Mouse (Mus musculus) natural killer cell, adult 2 months (primary cell): ENCODE results near the gene Farp1.
"Not testable (repeated sequence)": the region's sequence is repeated elsewhere in the genome, so short reads cannot be mapped to it uniquely, and the experiment has no call there.

Experiments
- DNase-seq, 2 experiments: peaks; one replicate each; pipeline ENCODE4 v3.0.0; 2022; ENCODE audit warnings: low spot score in 2 of 2

The Farp1 gene

GRCm38 (mm10) chr14:121104760-121105329 lies 69.8 kb downstream of the Farp1 start:
- DNase-seq = no peak

- DNase-seq = no peak
These were observed 71.9 kb downstream of the Farp1 start for GRCm38 (mm10) chr14:121106906-121107305.

- DNase-seq = no peak
These were observed 72.8 kb downstream of the Farp1 start for GRCm38 (mm10) chr14:121107707-121108285.

GRCm38 (mm10) chr14:121108439-121109115 lies 73.6 kb downstream of the Farp1 start:
- no peak for DNase-seq

GRCm38 (mm10) chr14:121109116-121109504 lies 74.1 kb downstream of the Farp1 start:
- DNase-seq = no peak

- DNase-seq = no peak
These were observed 75.7 kb downstream of the Farp1 start for GRCm38 (mm10) chr14:121110492-121111267.

- DNase-seq = no peak
These were observed 77.1 kb downstream of the Farp1 start for GRCm38 (mm10) chr14:121112061-121112460.

GRCm38 (mm10) chr14:121113785-121114184 lies 78.8 kb downstream of the Farp1 start:
- DNase-seq = no peak

- DNase-seq = no peak
These were observed 81.7 kb downstream of the Farp1 start for GRCm38 (mm10) chr14:121116696-121117095.

- no peak for DNase-seq
These were observed 83.9 kb downstream of the Farp1 start for GRCm38 (mm10) chr14:121118860-121119259.

- DNase-seq = no peak
These were observed 86.7 kb downstream of the Farp1 start for GRCm38 (mm10) chr14:121121664-121122063.

- no peak for DNase-seq
These were observed 87.9 kb downstream of the Farp1 start for GRCm38 (mm10) chr14:121122852-121123251.

- no peak for DNase-seq
These were observed 89.5 kb downstream of the Farp1 start for GRCm38 (mm10) chr14:121124409-121125010.

- DNase-seq = no peak
These were observed 90.7 kb downstream of the Farp1 start for GRCm38 (mm10) chr14:121125651-121126050.

- DNase-seq = no peak
These were observed 91.3 kb downstream of the Farp1 start for GRCm38 (mm10) chr14:121126291-121126690.

GRCm38 (mm10) chr14:121128858-121129800 lies 94.1 kb downstream of the Farp1 start:
- DNase-seq = no peak

- DNase-seq = not testable (repeated sequence)
These were observed 95.4 kb downstream of the Farp1 start for GRCm38 (mm10) chr14:121130351-121130750.

- no peak for DNase-seq
These were observed 99.4 kb downstream of the Farp1 start for GRCm38 (mm10) chr14:121134414-121134813.

GRCm38 (mm10) chr14:121143831-121144455 lies 108.9 kb downstream of the Farp1 start:
- no peak for DNase-seq

- no peak for DNase-seq
These were observed 109.5 kb downstream of the Farp1 start for GRCm38 (mm10) chr14:121144496-121144895.
